ENCODE assay signal across 20 mouse cellular contexts in genomic region chr14:17567927-17568326, GRCm38 (mm10).
DNase-seq lines count a peak whose midpoint lies in the region; ATAC-seq and TF ChIP-seq lines count a peak whose summit lies in the region.
"Had no signal": no experiment of that assay in that cellular context is flagged by ENCODE, and none has a peak within 500 bp of the region (broad histone marks: within the 10 kb centered on the region; RNA-seq: fewer than 3 reads in every experiment).

No protein-coding gene starts in this region.

- DNase-seq in forebrain, embryonic 10.5 days (ENCODE audit: extremely low spot score, low spot score): no peak
- DNase-seq in hindbrain, postnatal 0 days (ENCODE audit: low spot score): peak; percentile 26
- DNase-seq in hindbrain, embryonic 11.5 days (ENCODE audit: low spot score): no peak
- no peak for DNase-seq in embryo, embryonic 11 days
- DNase-seq: adrenal gland, postnatal 36 days; cerebellum, adult 11-12 months; gastrocnemius, adult 2 months; heart, postnatal 36 days; kidney, adult 2 months; layer of hippocampus, postnatal 36 days; lung, adult 18-20 months had no signal

- no peak overlapping the region for H3K4me2 ChIP-seq in forebrain, embryonic 16.5 days (ENCODE audit: low read length)
- H3K4me2 ChIP-seq in hindbrain, postnatal 0 days (ENCODE audit: low read depth, low read length): no peak overlapping the region
- no peak overlapping the region for H3K4me2 ChIP-seq in hindbrain, embryonic 11.5 days (replicated peaks; ENCODE audit: low read depth, low read length)
- H3K4me2 ChIP-seq in midbrain, embryonic 16.5 days (ENCODE audit: low read length): no peak overlapping the region
- H3K4me2 ChIP-seq in midbrain, embryonic 15.5 days: no peak overlapping the region
- H3K4me2 ChIP-seq: heart, embryonic 15.5 days; limb, embryonic 13.5 days; liver, embryonic 12.5 days; neural tube, embryonic 15.5 days had no signal

- WGBS in forebrain, embryonic 16.5 days: 52% methylated on average over 1 of the region's 1 CpGs
- WGBS in forebrain, embryonic 10.5 days: 88% methylated on average over 1 of the region's 1 CpGs
- WGBS in hindbrain, postnatal 0 days: 48% methylated on average over 1 of the region's 1 CpGs
- 83% methylated on average over 1 of the region's 1 CpGs for WGBS in hindbrain, embryonic 11.5 days
- 54% methylated on average over 1 of the region's 1 CpGs for WGBS in midbrain, embryonic 16.5 days
- WGBS in midbrain, embryonic 15.5 days: 56% methylated on average over 1 of the region's 1 CpGs

- H3K9me3 ChIP-seq in forebrain, embryonic 16.5 days (ENCODE audit: control insufficient read depth, low read length): no peaks in the 10 kb centered on the region
- H3K9me3 ChIP-seq in forebrain, embryonic 10.5 days: no peaks in the 10 kb centered on the region
- no peaks in the 10 kb centered on the region for H3K9me3 ChIP-seq in hindbrain, postnatal 0 days (ENCODE audit: low read length)
- no peaks in the 10 kb centered on the region for H3K9me3 ChIP-seq in hindbrain, embryonic 11.5 days (ENCODE audit: control insufficient read depth, low read length)
- no peaks in the 10 kb centered on the region for H3K9me3 ChIP-seq in midbrain, embryonic 16.5 days (replicated peaks; ENCODE audit: control insufficient read depth, low read length, poor library complexity, severe bottlenecking)
- no peaks in the 10 kb centered on the region for H3K9me3 ChIP-seq in midbrain, embryonic 15.5 days
- H3K9me3 ChIP-seq: heart, embryonic 15.5 days; limb, embryonic 13.5 days; liver, embryonic 12.5 days; neural tube, embryonic 15.5 days had no signal

- no peak for TF ChIP-seq CTCF in hindbrain, postnatal 0 days (IDR thresholded peaks at IDR 0.05; ENCODE audit: low read depth)

- no peak overlapping the region for H3K4me3 ChIP-seq in forebrain, embryonic 16.5 days (replicated peaks; ENCODE audit: low read length)
- H3K4me3 ChIP-seq in forebrain, embryonic 10.5 days: no peak overlapping the region
- no peak overlapping the region for H3K4me3 ChIP-seq in hindbrain, postnatal 0 days (ENCODE audit: low read length)
- no peak overlapping the region for H3K4me3 ChIP-seq in hindbrain, embryonic 11.5 days (ENCODE audit: low read depth, low read length)
- no peak overlapping the region for H3K4me3 ChIP-seq in midbrain, embryonic 16.5 days (ENCODE audit: low read depth, low read length)
- H3K4me3 ChIP-seq in midbrain, embryonic 15.5 days: no peak overlapping the region
- H3K4me3 ChIP-seq: gastrocnemius, adult 2 months; heart, embryonic 15.5 days; limb, embryonic 13.5 days; liver, embryonic 12.5 days; neural tube, embryonic 15.5 days had no signal

- H3K27ac ChIP-seq in forebrain, embryonic 16.5 days (ENCODE audit: low read length): no peak overlapping the region
- H3K27ac ChIP-seq in forebrain, embryonic 10.5 days: no peak overlapping the region
- no peak overlapping the region for H3K27ac ChIP-seq in hindbrain, postnatal 0 days
- H3K27ac ChIP-seq in hindbrain, embryonic 11.5 days (ENCODE audit: low read depth, low read length): no peak overlapping the region
- H3K27ac ChIP-seq in midbrain, embryonic 16.5 days (ENCODE audit: low read length): no peak overlapping the region
- H3K27ac ChIP-seq in midbrain, embryonic 15.5 days: no peak overlapping the region
- H3K27ac ChIP-seq: gastrocnemius, adult 2 months; heart, embryonic 15.5 days; kidney, postnatal 0 days; limb, embryonic 13.5 days; liver, embryonic 12.5 days; neural tube, embryonic 15.5 days had no signal

- H3K4me1 ChIP-seq in forebrain, embryonic 16.5 days (replicated peaks; ENCODE audit: control insufficient read depth, insufficient read depth, low read length): peaks cover 4% of the 10 kb centered on the region; the same call in 1 of the 2 replicates
- H3K4me1 ChIP-seq in forebrain, embryonic 10.5 days: no peaks in the 10 kb centered on the region
- H3K4me1 ChIP-seq in hindbrain, postnatal 0 days (ENCODE audit: insufficient read depth, low read length): no peaks in the 10 kb centered on the region
- H3K4me1 ChIP-seq in hindbrain, embryonic 11.5 days (replicated peaks; ENCODE audit: control insufficient read depth, insufficient read depth, low read length): no peaks in the 10 kb centered on the region
- H3K4me1 ChIP-seq in midbrain, embryonic 16.5 days (ENCODE audit: control insufficient read depth, insufficient read depth, low read length): peaks cover 2% of the 10 kb centered on the region; the same call in 1 of the 2 replicates
- H3K4me1 ChIP-seq in midbrain, embryonic 15.5 days: no peaks in the 10 kb centered on the region
- H3K4me1 ChIP-seq: heart, embryonic 15.5 days; limb, embryonic 13.5 days; liver, embryonic 12.5 days; neural tube, embryonic 15.5 days had no signal

- no peaks in the 10 kb centered on the region for H3K27me3 ChIP-seq in forebrain, embryonic 16.5 days (replicated peaks; ENCODE audit: control insufficient read depth, insufficient read depth, low read length)
- H3K27me3 ChIP-seq in forebrain, embryonic 10.5 days (ENCODE audit: poor library complexity, severe bottlenecking): no peaks in the 10 kb centered on the region
- H3K27me3 ChIP-seq in hindbrain, postnatal 0 days (ENCODE audit: insufficient read depth, low read length): no peaks in the 10 kb centered on the region
- no peaks in the 10 kb centered on the region for H3K27me3 ChIP-seq in hindbrain, embryonic 11.5 days (ENCODE audit: control insufficient read depth, insufficient read depth, low read length)
- no peaks in the 10 kb centered on the region for H3K27me3 ChIP-seq in midbrain, embryonic 16.5 days (ENCODE audit: control insufficient read depth, insufficient read depth, low read depth, low read length)
- H3K27me3 ChIP-seq in midbrain, embryonic 15.5 days (replicated peaks): no peaks in the 10 kb centered on the region
- H3K27me3 ChIP-seq: heart, embryonic 15.5 days; limb, embryonic 13.5 days; liver, embryonic 12.5 days; neural tube, embryonic 15.5 days had no signal

- H3K9ac ChIP-seq in forebrain, embryonic 16.5 days (replicated peaks; ENCODE audit: low read depth, low read length): no peak overlapping the region
- no peak overlapping the region for H3K9ac ChIP-seq in hindbrain, postnatal 0 days (replicated peaks; ENCODE audit: low read length)
- no peak overlapping the region for H3K9ac ChIP-seq in hindbrain, embryonic 11.5 days (ENCODE audit: low read depth, low read length)
- H3K9ac ChIP-seq in midbrain, embryonic 16.5 days (ENCODE audit: low read depth, low read length): no peak overlapping the region
- H3K9ac ChIP-seq in midbrain, embryonic 15.5 days: no peak overlapping the region
- H3K9ac ChIP-seq: heart, embryonic 15.5 days; limb, embryonic 13.5 days; liver, embryonic 12.5 days; neural tube, embryonic 15.5 days had no signal

- no peaks in the 10 kb centered on the region for H3K36me3 ChIP-seq in forebrain, embryonic 16.5 days (ENCODE audit: control insufficient read depth, insufficient read depth)
- H3K36me3 ChIP-seq in forebrain, embryonic 10.5 days (replicated peaks): no peaks in the 10 kb centered on the region
- H3K36me3 ChIP-seq in hindbrain, postnatal 0 days (ENCODE audit: insufficient read depth, low read length): no peaks in the 10 kb centered on the region
- no peaks in the 10 kb centered on the region for H3K36me3 ChIP-seq in hindbrain, embryonic 11.5 days (ENCODE audit: control insufficient read depth, insufficient read depth, low read length)
- H3K36me3 ChIP-seq in midbrain, embryonic 16.5 days (ENCODE audit: control insufficient read depth, insufficient read depth, low read length): no peaks in the 10 kb centered on the region
- no peaks in the 10 kb centered on the region for H3K36me3 ChIP-seq in midbrain, embryonic 15.5 days (replicated peaks)
- H3K36me3 ChIP-seq: heart, embryonic 15.5 days; limb, embryonic 13.5 days; liver, embryonic 12.5 days; neural tube, embryonic 15.5 days had no signal

- ATAC-seq in forebrain, embryonic 16.5 days: peak; percentile 85
- ATAC-seq in hindbrain, postnatal 0 days: no peak
- no peak for ATAC-seq in hindbrain, embryonic 11.5 days (ENCODE audit: low FRiP score)
- peak; percentile 56; the same call in 1 of the 2 replicates for ATAC-seq in midbrain, embryonic 16.5 days
- ATAC-seq in midbrain, embryonic 15.5 days (replicated peaks): no peak
- ATAC-seq: CD4-positive, CD25-positive, alpha-beta regulatory T cell, adult 4 months; liver, embryonic 12.5 days had no signal

Comparison
In these comparisons a context has a peak if more than half of its experiments do, and no peak if none do; other contexts are left out.
1. ATAC-seq: peak in forebrain, embryonic 16.5 days (single experiment) and midbrain, embryonic 16.5 days (single experiment); none in hindbrain, postnatal 0 days (single experiment), hindbrain, embryonic 11.5 days (single experiment) and midbrain, embryonic 15.5 days (single experiment).